Mouse (Mus musculus) liver, postnatal 0 days (tissue): ENCODE results near the gene Cort.

Source experiments
- CTCF ChIP-seq: sonication (generic); IDR thresholded peaks from 2 replicates; pipeline ENCODE4 v1.5.1; 2016; ENCODE audit warnings: antibody characterized with exemption, low read depth
- EP300 ChIP-seq: IDR thresholded peaks from 2 replicates; pipeline ENCODE4 v1.6.1; 2016; ENCODE audit warnings: antibody characterized with exemption, low read depth, mild to moderate bottlenecking

GRCm38 (mm10) chr4:149091364-149091763 lies 35.2 kb downstream of the Cort start:
- TF ChIP-seq CTCF (no peak), EP300 (no peak)
